Mouse (Mus musculus) brain, embryonic 14.5 days (tissue): Measurements from ENCODE around the gene Ccer2.

Source experiments
- CTCF ChIP-seq: fragments of 200-500 bp; IDR thresholded peaks from 2 replicates; pipeline ENCODE4 v1.5.1; 2012; ENCODE audit warnings: inconsistent platforms, mild to moderate bottlenecking, moderate library complexity, borderline replicate concordance; ENCODE audit not compliant: insufficient read depth, insufficient read length; ENCODE audit errors: extremely low read depth
- POLR2A ChIP-seq: fragments of 200-500 bp; IDR thresholded peaks from 2 replicates; pipeline ENCODE4 v1.6.1; 2012; ENCODE audit warnings: mild to moderate bottlenecking, inconsistent platforms, borderline replicate concordance; ENCODE audit not compliant: poor library complexity, insufficient read depth, insufficient read length, severe bottlenecking; ENCODE audit errors: extremely low read depth

DNA sequence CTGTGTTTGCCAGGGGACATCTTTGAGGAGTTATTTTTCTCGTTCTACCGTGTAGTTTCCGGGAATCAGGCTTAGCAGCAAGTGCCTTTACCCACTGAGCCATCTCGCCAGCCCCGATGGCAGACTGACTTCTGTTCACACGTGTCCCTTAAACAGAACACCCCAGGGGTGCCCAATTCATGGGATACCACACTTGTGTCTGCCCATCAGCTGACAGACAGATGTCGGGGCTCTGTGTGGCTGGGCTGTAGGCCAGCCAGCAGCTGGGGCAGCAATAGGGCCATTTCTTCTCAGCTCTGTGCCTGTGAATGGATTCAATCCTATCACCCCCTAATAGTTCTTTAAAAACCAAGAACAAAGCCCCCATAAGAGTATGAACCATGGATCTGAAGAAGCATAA, 19.2 kb downstream of the Ccer2 start:
- TF ChIP-seq CTCF (no peak), POLR2A (no peak)
